Mouse (Mus musculus) ovary, adult 18-20 months (tissue): ENCODE measurements around the gene Rreb1.
A peak's percentile ranks its signal among the peaks of the same experiment; 100 is the strongest.

ENCODE experiments used
- DNase-seq: peaks from one replicate; pipeline ENCODE4 v3.0.0; 2022; ENCODE audit warnings: low spot score, mixed read lengths

The Rreb1 gene

GRCm38 (mm10) chr13:37944306-37944705 is 166.1 kb downstream of the Rreb1 start:
- DNase-seq, result no peak

- DNase-seq, result no peak
Measured at GRCm38 (mm10) chr13:37945392-37945791, 167.2 kb downstream of the Rreb1 start.

- peak; percentile 47 for DNase-seq
Measured at GRCm38 (mm10) chr13:37946734-37947133, 168.5 kb downstream of the Rreb1 start.

- DNase-seq, result no peak
Measured at GRCm38 (mm10) chr13:37952981-37953380, 174.8 kb downstream of the Rreb1 start.

- DNase-seq, result no peak
Measured at GRCm38 (mm10) chr13:37954318-37954717, 176.1 kb downstream of the Rreb1 start.

- DNase-seq, result no peak
Measured at GRCm38 (mm10) chr13:37958498-37959238, 180.5 kb downstream of the Rreb1 start.

- no peak for DNase-seq
Measured at GRCm38 (mm10) chr13:37959239-37959907, 181.2 kb downstream of the Rreb1 start.

GRCm38 (mm10) chr13:37959936-37960335 is 181.7 kb downstream of the Rreb1 start:
- no peak for DNase-seq

GRCm38 (mm10) chr13:37962541-37962940 is 184.3 kb downstream of the Rreb1 start:
- no peak for DNase-seq

GRCm38 (mm10) chr13:37963354-37964007 is 185.3 kb downstream of the Rreb1 start:
- DNase-seq, result peak; percentile 48

- no peak for DNase-seq
Measured at GRCm38 (mm10) chr13:37964128-37965087, 186.2 kb downstream of the Rreb1 start.

GRCm38 (mm10) chr13:37965126-37965914 is 187.1 kb downstream of the Rreb1 start:
- DNase-seq, result no peak

- no peak for DNase-seq
Measured at GRCm38 (mm10) chr13:37966256-37967051, 188.3 kb downstream of the Rreb1 start.

GRCm38 (mm10) chr13:37967052-37967437 is 188.8 kb downstream of the Rreb1 start:
- no peak for DNase-seq

- no peak for DNase-seq
Measured at GRCm38 (mm10) chr13:37967565-37967964, 189.4 kb downstream of the Rreb1 start.

GRCm38 (mm10) chr13:37969337-37969736 is 191.1 kb downstream of the Rreb1 start:
- DNase-seq, result peak; percentile 50

GRCm38 (mm10) chr13:37969988-37970387 is 191.8 kb downstream of the Rreb1 start:
- DNase-seq, result no peak

- no peak for DNase-seq
Measured at GRCm38 (mm10) chr13:37970887-37971530, 192.8 kb downstream of the Rreb1 start.

- DNase-seq, result no peak
Measured at GRCm38 (mm10) chr13:37974036-37974435, 195.8 kb downstream of the Rreb1 start.

GRCm38 (mm10) chr13:37974731-37975130 is 196.5 kb downstream of the Rreb1 start:
- DNase-seq, result no peak
